Mouse (Mus musculus) liver, embryonic 14.5 days (tissue): ENCODE data around the gene Gm20379.

Source experiments
- CTCF ChIP-seq: IDR thresholded peaks from 2 replicates; pipeline ENCODE4 v1.5.1; 2016; ENCODE audit warnings: antibody characterized with exemption, low read depth, control low read depth
- EP300 ChIP-seq: IDR thresholded peaks from 2 replicates; pipeline ENCODE4 v1.6.1; 2016; ENCODE audit warnings: antibody characterized with exemption, low read depth

DNA sequence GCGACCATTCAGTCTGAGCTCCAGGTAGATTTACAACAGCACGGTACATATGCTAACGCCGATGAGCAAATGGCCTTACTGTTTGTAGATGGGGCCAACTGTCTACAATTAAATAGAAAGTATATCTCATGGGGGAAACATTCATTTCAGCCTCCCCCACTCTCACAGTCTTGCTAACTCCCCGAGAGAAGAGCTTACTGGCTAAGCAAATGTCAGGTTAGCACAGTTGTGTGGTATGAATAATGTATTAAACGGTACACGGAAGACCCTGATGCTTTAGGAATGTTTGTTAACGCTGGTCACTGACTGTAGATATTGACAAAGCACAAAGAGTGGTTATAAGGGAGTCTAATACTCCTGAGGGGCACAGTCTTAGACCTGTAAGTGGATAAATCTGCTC is 38.3 kb downstream of the Gm20379 start:
- TF ChIP-seq CTCF, result no peak
- no peak for TF ChIP-seq EP300
